Mouse (Mus musculus): ENCODE data around the gene Gm20388.

Gm20388 gene

GRCm38 (mm10) chr8:120630031-120630430 is 719.4 kb downstream of the Gm20388 start:
- in situ Hi-C loops (cut with MboI): loop anchor here (25.0 kb wide), 1 partner anchor 457 kb away; the partner anchor contains the start of gene Foxf1

DNA sequence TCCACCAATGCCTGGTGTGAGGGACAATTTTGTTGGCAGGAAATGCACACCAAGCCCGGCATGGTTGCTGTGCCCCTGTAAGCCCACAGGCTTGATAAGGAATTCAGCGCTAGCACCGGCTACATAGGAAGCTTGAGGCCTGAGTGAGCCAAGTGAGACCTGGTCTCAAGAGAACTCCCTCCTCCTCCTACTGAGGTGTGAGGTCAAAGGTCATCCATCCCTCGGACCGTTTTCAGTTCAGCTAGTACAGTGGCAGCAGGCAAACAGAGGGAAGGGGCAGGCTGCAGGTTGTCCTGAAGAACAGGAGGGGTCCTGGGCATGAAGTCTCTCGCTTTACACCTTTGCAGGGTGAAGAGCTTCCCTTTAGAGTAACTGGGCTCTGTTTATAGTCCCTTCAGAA is 720.2 kb downstream of the Gm20388 start:
- in situ Hi-C loops (cut with MboI): loop anchor here (25.0 kb wide), 1 partner anchor 456 kb away; the partner anchor contains the start of gene Foxf1

GRCm38 (mm10) chr8:120631441-120632375 is 721.1 kb downstream of the Gm20388 start:
- in situ Hi-C loops (cut with MboI): loop anchor here (25.0 kb wide), 1 partner anchor 456 kb away; the partner anchor contains the start of gene Foxf1

DNA sequence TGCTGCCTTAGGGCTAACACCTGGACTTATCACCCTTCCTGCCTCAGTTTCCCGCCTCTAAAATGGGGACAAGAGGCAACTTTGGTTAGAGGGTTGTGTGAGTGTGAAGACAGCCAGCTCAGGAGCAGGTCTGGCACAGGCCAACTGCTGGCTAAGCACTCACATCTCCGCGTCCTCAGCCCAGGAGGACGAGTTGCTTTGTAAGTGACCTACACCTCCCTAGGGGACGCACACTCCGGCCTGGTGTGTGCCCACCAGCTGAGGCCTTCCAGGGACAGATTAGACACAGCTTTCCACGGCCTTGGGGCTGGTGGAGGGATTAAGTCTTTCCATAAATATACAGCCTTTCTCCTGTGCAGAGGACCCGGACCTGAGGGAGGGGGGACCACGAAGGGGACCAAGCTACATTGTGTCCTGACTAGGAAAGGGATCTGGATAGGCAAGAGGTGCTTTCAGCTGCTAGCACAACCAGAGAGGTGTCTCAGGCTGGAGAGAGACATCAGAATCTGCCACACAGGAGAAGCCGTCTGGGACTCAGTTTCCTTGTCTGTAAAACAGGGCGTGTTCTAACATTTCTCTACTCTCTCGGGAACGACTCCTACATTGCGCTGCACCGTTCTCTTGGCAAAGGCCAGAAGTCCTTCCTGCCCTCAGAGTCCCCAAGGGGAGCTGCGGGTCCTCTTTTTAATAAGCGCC is 722.5 kb downstream of the Gm20388 start:
- in situ Hi-C loops (cut with MboI): loop anchor here (25.0 kb wide), 1 partner anchor 454 kb away; the partner anchor contains the start of gene Foxf1

DNA sequence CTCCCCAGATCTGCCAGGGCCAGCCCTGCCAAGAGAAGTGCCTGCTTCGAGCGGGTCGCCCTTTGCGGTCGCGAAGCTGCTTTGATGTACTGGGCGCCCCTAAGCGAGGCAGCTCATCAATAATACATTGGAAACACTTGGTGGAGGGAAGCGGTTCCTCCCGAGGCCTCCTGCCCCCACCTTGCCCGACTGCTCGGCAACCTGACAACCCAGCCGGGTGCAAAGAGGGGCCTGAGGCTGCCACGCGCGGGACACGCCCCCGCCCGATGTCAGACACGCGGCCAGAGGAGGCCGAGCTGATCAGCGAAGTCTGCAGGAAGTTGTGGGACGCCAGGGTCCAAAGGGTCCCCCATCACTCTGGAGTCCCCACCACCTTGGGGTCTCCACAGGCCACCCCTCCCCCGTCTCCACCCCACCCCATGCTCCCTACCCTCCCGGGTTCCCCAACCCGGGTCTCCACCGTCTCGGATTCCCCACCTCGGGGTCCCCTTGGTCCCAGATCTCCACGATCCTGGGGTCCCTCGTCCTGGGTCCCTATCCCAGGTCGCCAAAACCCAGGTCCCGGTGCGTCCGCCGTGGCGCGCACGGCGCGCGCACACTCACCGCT is 723.1 kb downstream of the Gm20388 start:
- in situ Hi-C loops (cut with MboI): loop anchor here (25.0 kb wide), 1 partner anchor 454 kb away; the partner anchor contains the start of gene Foxf1

DNA sequence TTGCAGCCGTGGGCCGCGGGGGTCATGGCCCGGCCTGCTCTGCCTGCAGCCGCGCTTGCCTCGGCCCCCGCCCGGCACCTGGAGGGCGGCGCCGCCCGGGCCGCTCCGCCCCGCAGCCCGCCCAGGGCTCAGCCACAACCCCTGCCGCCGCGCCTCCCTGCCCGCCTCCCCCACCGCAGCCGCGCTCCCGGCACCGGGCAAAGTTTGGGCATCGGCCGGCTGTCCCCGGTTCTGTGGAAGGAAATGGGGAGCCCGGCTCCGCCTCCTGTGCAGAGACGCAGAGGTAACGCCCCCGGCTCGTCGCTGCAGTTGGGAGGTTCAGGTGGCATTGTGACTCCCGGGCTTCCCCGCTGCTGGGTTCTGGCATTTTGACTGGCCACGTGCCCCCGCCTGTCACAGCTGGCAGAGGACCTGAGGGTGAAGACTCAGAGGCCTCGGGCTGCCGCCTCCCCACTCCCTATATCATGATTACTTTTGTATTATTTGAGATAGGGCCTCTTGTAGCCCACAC is 723.7 kb downstream of the Gm20388 start:
- in situ Hi-C loops (cut with MboI): loop anchor here (25.0 kb wide), 1 partner anchor 453 kb away; the partner anchor contains the start of gene Foxf1

- in situ Hi-C loops (cut with MboI): loop anchor here (25.0 kb wide), 1 partner anchor 446 kb away; the partner anchor contains the start of gene Foxf1
Measured at GRCm38 (mm10) chr8:120641245-120641644, 730.6 kb downstream of the Gm20388 start.

DNA sequence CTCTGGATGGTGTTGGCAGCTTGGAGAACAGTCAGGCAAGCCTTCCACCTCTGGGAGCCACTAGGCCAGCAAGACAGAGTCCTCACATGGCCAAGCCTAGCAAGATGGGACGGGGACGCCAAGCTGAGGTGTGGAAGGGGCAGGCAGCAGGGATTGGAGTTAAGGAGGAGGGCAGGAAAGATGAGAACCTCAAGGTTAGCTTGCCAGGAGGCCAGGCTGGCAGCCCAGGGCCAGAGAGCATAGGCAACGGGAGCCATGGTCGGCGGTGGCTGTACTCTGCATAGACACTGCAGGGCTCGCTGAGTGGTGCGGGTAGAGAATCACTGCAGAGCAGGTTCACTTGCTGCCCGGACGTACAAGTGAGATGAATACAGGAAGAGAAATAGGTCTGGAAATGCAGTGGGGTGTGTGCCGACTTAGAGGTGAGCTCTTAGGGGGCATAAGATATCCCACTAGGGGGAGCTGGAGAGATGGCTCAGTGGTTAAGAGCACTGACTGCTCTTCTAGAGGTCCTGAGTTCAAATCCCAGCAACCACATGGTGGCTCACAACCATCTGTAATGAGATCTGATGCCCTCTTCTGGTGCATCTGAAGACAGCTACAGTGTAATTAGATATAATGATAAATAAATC is 731.5 kb downstream of the Gm20388 start:
- in situ Hi-C loops (cut with MboI): loop anchor here (25.0 kb wide), 1 partner anchor 445 kb away; the partner anchor contains the start of gene Foxf1

DNA sequence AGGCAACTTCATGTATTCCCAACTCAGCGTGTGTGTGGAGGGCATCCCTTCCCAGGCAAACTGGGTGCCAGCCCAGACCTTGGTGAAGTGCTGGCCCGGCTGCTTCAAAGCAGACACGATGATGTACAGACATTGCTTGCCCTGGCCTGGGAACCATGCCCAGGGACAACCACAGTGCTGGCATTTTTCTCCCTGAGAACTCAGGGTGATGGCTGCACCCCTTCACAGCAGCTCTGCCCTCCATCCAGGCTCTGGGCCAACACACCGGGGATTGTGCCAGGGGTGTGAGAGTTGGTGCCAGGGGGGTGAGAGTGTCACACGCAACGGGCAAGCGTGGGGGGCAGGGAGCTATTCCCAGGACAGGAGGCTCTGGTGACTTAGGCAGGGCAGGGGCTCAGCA is 734.0 kb downstream of the Gm20388 start:
- in situ Hi-C loops (cut with MboI): loop anchor here (25.0 kb wide), 1 partner anchor 443 kb away; the partner anchor contains the start of gene Foxf1

GRCm38 (mm10) chr8:120647532-120647931 is 736.9 kb downstream of the Gm20388 start, which contains the start of gene 1190005I06Rik:
1190005I06Rik (minus strand) TSS chr8:120647632.
- in situ Hi-C loops (cut with MboI): loop anchor here (25.0 kb wide), 1 partner anchor 440 kb away; the partner anchor contains the start of gene Foxf1

- in situ Hi-C loops (cut with MboI): no loop called here
Measured at GRCm38 (mm10) chr8:120656322-120657052, 745.8 kb downstream of the Gm20388 start.

DNA sequence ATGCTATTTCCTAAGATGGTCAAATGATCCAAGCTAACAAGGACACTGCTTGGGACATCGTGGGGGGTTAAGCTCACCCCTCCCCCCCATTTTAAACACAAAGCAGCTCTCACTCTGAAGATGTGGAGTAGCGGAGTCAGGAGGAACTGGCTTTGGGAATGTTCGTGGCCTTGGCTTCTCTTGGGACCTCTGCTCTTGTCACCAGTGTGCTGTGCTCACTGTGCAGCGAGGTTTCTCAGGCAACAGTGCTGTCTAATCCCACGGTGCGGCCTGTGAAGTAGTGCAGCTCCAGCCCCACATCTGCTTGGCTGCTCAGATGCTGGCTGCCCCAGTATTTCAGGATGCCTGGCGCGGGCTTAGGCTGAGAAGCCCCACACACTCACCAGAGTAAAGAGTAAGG is 746.8 kb downstream of the Gm20388 start:
- in situ Hi-C loops (cut with MboI): no loop called here

GRCm38 (mm10) chr8:120664566-120664965 is 753.9 kb downstream of the Gm20388 start:
- in situ Hi-C loops (cut with MboI): no loop called here

DNA sequence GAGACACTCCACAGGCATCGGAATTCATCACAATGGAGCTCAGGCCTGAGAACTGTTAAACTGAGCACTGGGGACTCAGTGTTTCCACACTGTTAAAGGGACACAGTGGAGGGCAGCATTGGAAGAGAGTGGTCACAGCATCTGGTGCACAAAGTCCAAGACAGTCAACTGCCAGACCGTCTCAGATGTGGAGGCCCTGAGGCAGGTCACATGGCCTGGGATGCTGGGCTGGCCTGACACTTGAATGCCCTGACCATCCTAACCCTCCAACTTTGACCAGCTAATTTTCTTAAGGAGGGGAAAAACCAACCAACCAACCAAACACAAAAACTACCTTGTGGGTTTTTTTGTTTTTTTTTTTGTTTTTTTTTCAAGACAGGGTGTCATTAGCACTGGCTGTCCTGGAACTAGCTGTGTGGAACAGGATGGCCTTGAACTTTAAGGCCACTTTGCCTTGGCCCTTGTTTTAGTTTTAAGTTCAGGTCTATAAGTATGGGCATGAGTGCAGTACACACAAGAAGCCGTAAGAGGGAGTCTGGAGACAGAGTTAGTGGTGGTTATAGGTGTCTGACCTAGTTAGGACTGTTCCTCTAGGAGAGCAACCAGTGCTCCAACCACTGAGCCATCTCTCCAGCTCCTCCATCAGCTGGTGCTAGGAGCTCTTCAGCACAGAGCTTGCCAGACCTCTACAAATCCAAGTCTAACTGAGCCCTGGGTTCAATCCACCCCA is 755.2 kb downstream of the Gm20388 start:
- in situ Hi-C loops (cut with MboI): no loop called here

DNA sequence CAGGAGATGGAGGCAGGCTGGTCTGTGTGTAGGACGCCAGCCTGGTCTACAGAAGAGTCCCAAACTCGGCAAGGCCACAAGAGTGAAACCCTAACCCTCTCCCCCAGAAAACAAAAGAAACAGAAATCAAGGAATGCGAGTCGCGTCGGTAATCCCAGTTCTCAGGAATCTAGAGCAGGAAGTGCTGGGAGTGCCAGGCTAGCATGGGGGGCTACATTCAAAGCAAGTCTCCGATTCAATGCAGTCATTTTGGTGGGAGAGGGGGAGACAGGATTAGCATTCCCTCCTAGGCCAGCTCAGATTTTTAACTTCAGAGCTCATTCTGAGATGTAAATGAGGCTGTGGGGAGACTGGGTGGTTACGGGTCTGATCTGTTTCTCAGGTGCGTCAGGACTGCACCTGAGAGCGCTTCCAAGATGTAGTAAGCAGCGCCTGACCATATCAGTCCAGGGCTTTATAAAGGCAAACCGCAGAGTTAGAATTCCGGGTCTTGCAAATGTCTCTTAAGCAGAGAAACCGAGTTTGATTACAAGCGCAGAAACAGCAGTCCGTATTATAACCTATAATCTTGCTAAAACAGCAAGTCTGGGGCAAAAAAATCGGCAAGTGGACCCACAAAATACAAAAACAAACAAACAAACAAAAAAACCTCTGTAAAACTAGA is 756.3 kb downstream of the Gm20388 start:
- in situ Hi-C loops (cut with MboI): no loop called here

DNA sequence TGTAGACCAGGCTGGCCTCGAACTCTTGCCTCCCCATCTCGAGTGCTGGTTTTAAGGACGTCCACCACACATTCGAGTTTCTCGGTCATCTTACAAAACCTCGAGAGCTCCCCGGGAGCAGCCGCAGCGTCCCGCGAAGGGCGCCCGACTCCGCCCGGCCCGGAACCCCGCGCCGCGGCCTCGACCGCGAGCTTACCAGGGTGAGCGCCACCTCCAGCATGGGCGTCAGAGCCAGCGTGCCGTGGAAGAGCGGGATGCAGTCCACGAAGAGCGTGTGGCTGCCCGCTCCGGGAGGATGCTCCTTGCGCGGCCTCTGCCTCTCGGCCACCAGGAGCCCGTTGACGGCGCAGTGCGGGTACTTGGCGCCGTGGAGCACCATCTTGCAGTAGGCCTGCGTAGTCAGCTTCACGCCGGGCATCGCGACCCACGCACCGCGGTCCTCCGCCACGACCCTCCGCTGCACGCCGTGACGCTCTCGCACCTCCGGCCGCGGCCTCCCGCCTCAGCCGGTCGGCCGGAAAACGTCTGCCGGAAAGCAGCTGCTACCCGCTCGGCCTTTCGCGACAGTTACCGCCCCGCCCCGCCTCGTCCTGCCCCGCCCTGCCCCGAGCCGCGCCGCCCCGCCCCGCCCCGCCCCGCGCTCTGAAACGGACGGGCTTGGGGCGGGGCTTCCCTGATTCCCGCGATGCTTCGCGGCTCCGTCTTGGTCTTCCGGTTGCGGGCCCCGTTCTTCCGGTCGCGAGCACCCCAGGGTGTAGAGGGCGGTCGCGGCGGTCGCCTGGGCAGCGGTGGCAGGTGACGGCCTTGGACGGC is 757.1 kb downstream of the Gm20388 start, which contains the start of the genes Gm27021 and Cox4i1:
TSS of gene Gm27021 (minus strand) at position 519 of the 813 bp plus-strand sequence.
TSS of gene Cox4i1 (plus strand) at position 662 of the 813 bp plus-strand sequence.
- in situ Hi-C loops (cut with MboI): no loop called here

GRCm38 (mm10) chr8:120668374-120668905 is 757.8 kb downstream of the Gm20388 start, which contains the start of gene Emc8:
Emc8 (minus strand) TSS chr8:120668573.
- in situ Hi-C loops (cut with MboI): no loop called here
